Mouse (Mus musculus) forebrain, embryonic 16.5 days (tissue): ENCODE results near the gene Plxdc2. TPM values are rescaled to one million over a fixed set of nuclear protein-coding genes. Genes with fewer than 3 reads are reported as not detected.

ENCODE experiments used
- ATAC-seq: fragments of 200-750 bp; cut with Nextera tagmentation; 2 replicates; pipeline ENCODE4 v1.8.0; 2017; ENCODE audit warnings: mild to moderate bottlenecking, moderate library complexity
- H3K27ac ChIP-seq: fragments of 300-500 bp; sonication (generic); 2 replicates; pipeline ENCODE4 v1.5.1; 2014; ENCODE audit warnings: low read length, control low read depth
- H3K27me3 ChIP-seq: fragments of 300-500 bp; sonication (generic); replicated peaks from 2 replicates; pipeline ENCODE4 v1.6.1; 2014; ENCODE audit warnings: low read length; ENCODE audit not compliant: control insufficient read depth, insufficient read depth
- H3K36me3 ChIP-seq: fragments of 300-500 bp; sonication (generic); 2 replicates; pipeline ENCODE4 v1.6.1; 2014; ENCODE audit not compliant: control insufficient read depth, insufficient read depth
- H3K4me1 ChIP-seq: fragments of 300-500 bp; sonication (generic); replicated peaks from 2 replicates; pipeline ENCODE4 v1.6.1; 2014; ENCODE audit warnings: low read length; ENCODE audit not compliant: control insufficient read depth, insufficient read depth
- H3K4me2 ChIP-seq: fragments of 300-500 bp; sonication (generic); 2 replicates; pipeline ENCODE4 v1.6.1; 2014; ENCODE audit warnings: mild to moderate bottlenecking, low read length, control low read depth
- H3K4me3 ChIP-seq: fragments of 300-500 bp; sonication (generic); replicated peaks from 2 replicates; pipeline ENCODE4 v1.5.1; 2014; ENCODE audit warnings: mild to moderate bottlenecking, low read length, control low read depth
- H3K9ac ChIP-seq: fragments of 300-500 bp; sonication (generic); replicated peaks from 2 replicates; pipeline ENCODE4 v1.6.1; 2014; ENCODE audit warnings: low read depth, low read length, control low read depth
- H3K9me3 ChIP-seq: fragments of 300-500 bp; sonication (generic); 2 replicates; pipeline ENCODE4 v1.6.1; 2016; ENCODE audit warnings: low read length; ENCODE audit not compliant: control insufficient read depth
- WGBS: fragments of 180-500 bp; shearing (Covaris S2); extraction: QIAGEN DNeasy Blood & Tissue Kit; methylation state at CpG from one replicate; pipeline ENCODE4 v1.1.7; 2014; 5-methylcytosine and 5-hydroxymethylcytosine counted together
- polyA plus RNA-seq: library from polyadenylated mRNA; unstranded; fragments of >200 nt; fragmentation: Nextera tagmentation; extraction: Ambion mirVana; gene quantifications from 2 replicates; pipeline ENCODE4 v1.2.1, GENCODE M21; 2015

Gene Plxdc2
- polyA plus RNA-seq, 1 experiment from 2014 or later, result 11.6 TPM

- no peak for ATAC-seq
- Histone ChIP-seq H3K9me3 (no peaks in the 10 kb centered on the region), H3K27me3 (no peaks in the 10 kb centered on the region), H3K4me3 (no peak overlapping the region), H3K4me1 (0 out of 2 replicates have a peak, but pooled peaks cover 2% of the 10 kb centered on the region), H3K27ac (no peak overlapping the region), H3K36me3 (no peaks in the 10 kb centered on the region), H3K9ac (no peak overlapping the region), H3K4me2 (no peak overlapping the region)
- WGBS, result 99% methylated on average over 3 of the region's 3 CpGs
Measured at GRCm38 (mm10) chr2:16452080-16452479, 96.0 kb downstream of the Plxdc2 start.

GRCm38 (mm10) chr2:16456264-16456780 is 100.2 kb downstream of the Plxdc2 start:
- H3K27ac ChIP-seq, result no peak overlapping the region
- H3K27me3 ChIP-seq, result no peaks in the 10 kb centered on the region
- H3K9ac ChIP-seq, result no peak overlapping the region
- H3K4me3 ChIP-seq, result no peak overlapping the region
- no peaks in the 10 kb centered on the region for H3K36me3 ChIP-seq
- H3K4me2 ChIP-seq, result no peak overlapping the region
- 82% methylated on average over 1 of the region's 1 CpGs for WGBS
- no peaks in the 10 kb centered on the region for H3K4me1 ChIP-seq
- no peaks in the 10 kb centered on the region for H3K9me3 ChIP-seq
- no peak for ATAC-seq

- ATAC-seq, result 0 out of 2 replicates have a peak, but pooled peaks have one; percentile 33
- H3K4me3 ChIP-seq, result no peak overlapping the region
- H3K27me3 ChIP-seq, result no peaks in the 10 kb centered on the region
- no peaks in the 10 kb centered on the region for H3K4me1 ChIP-seq
- no peaks in the 10 kb centered on the region for H3K9me3 ChIP-seq
- no peak overlapping the region for H3K27ac ChIP-seq
- H3K9ac ChIP-seq, result no peak overlapping the region
- H3K36me3 ChIP-seq, result no peaks in the 10 kb centered on the region
- WGBS, result 13% methylated on average over 1 of the region's 1 CpGs
- no peak overlapping the region for H3K4me2 ChIP-seq
Measured at GRCm38 (mm10) chr2:16459490-16459889, 103.4 kb downstream of the Plxdc2 start.

- H3K27ac ChIP-seq, result no peak overlapping the region
- WGBS, result 89% methylated on average over 3 of the region's 3 CpGs
- H3K9me3 ChIP-seq, result no peaks in the 10 kb centered on the region
- no peaks in the 10 kb centered on the region for H3K27me3 ChIP-seq
- H3K36me3 ChIP-seq, result no peaks in the 10 kb centered on the region
- no peak overlapping the region for H3K9ac ChIP-seq
- H3K4me2 ChIP-seq, result no peak overlapping the region
- no peak overlapping the region for H3K4me3 ChIP-seq
- no peak for ATAC-seq
- no peaks in the 10 kb centered on the region for H3K4me1 ChIP-seq
Measured at GRCm38 (mm10) chr2:16470099-16470498, 114.0 kb downstream of the Plxdc2 start.

- H3K9ac ChIP-seq, result no peak overlapping the region
- WGBS, result 87% methylated on average over 2 of the region's 2 CpGs
- peak; percentile 52 for ATAC-seq
Measured at GRCm38 (mm10) chr2:16483943-16484342, 127.8 kb downstream of the Plxdc2 start.

DNA sequence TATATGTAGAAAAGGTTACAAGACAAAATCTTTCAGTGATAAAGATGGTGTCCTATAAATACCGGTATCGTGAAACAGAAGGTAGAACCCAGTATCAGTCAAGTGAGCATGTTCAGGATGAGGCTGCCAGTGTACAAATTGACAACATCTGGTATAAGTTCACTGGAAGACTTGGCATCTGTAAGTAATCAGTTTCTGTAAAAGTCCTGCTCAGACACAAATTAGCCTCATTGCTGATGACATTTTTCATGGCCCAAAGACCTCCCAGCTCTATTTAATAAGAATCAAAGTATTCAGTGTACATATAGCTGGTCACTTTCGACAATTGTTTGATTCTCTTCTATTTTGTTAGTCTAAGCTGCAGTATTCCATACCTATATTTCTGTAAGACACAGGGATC is 129.9 kb downstream of the Plxdc2 start:
- no peaks in the 10 kb centered on the region for H3K27me3 ChIP-seq
- no peak overlapping the region for H3K4me2 ChIP-seq
- ATAC-seq, result no peak
- no peaks in the 10 kb centered on the region for H3K9me3 ChIP-seq
- H3K27ac ChIP-seq, result no peak overlapping the region
- 92% methylated on average over 3 of the region's 3 CpGs for WGBS
- H3K36me3 ChIP-seq, result no peaks in the 10 kb centered on the region
- H3K4me1 ChIP-seq, result no peaks in the 10 kb centered on the region
- H3K4me3 ChIP-seq, result no peak overlapping the region
- no peak overlapping the region for H3K9ac ChIP-seq

More at GRCm38 (mm10) chr2:16483943-16484342, 127.8 kb downstream of the Plxdc2 start:
- Histone ChIP-seq H3K36me3 (no peaks in the 10 kb centered on the region), H3K9me3 (no peaks in the 10 kb centered on the region), H3K27ac (no peak overlapping the region), H3K4me1 (no peaks in the 10 kb centered on the region), H3K4me2 (no peak overlapping the region), H3K27me3 (no peaks in the 10 kb centered on the region), H3K4me3 (no peak overlapping the region)

GRCm38 (mm10) chr2:16491242-16491641 is 135.1 kb downstream of the Plxdc2 start:
- Histone ChIP-seq H3K36me3 (no peaks in the 10 kb centered on the region), H3K9me3 (no peaks in the 10 kb centered on the region), H3K9ac (no peak overlapping the region), H3K27me3 (no peaks in the 10 kb centered on the region), H3K4me2 (no peak overlapping the region), H3K4me1 (no peaks in the 10 kb centered on the region), H3K4me3 (no peak overlapping the region), H3K27ac (no peak overlapping the region)
- 87% methylated on average over 3 of the region's 3 CpGs for whole genome bisulfite sequencing
- ATAC-seq, result no peak

DNA sequence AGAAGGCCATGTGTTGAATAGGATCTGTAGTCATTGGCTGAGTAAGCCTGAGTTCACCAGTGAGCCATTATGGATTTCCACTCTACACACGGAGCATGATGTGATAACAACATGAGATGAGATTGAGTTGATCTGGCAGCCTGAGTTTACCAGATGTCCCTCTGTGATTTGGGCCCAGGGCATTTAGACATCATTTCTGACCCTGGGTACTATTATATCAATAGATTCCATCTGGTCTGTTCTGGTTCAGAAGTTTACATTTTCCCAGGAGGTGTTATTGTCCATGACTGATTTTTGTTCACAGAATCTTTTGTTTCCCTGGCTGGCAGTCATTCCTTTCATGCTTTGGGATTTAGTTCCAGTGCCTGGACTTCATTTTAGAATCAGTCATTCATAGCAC is 146.7 kb downstream of the Plxdc2 start:
- Histone ChIP-seq H3K9ac (no peak overlapping the region), H3K27ac (no peak overlapping the region), H3K4me1 (no peaks in the 10 kb centered on the region), H3K36me3 (no peaks in the 10 kb centered on the region), H3K4me2 (no peak overlapping the region), H3K27me3 (no peaks in the 10 kb centered on the region), H3K4me3 (no peak overlapping the region), H3K9me3 (no peaks in the 10 kb centered on the region)
- no peak for ATAC-seq
- 43% methylated on average over 1 of the region's 1 CpGs for WGBS

DNA sequence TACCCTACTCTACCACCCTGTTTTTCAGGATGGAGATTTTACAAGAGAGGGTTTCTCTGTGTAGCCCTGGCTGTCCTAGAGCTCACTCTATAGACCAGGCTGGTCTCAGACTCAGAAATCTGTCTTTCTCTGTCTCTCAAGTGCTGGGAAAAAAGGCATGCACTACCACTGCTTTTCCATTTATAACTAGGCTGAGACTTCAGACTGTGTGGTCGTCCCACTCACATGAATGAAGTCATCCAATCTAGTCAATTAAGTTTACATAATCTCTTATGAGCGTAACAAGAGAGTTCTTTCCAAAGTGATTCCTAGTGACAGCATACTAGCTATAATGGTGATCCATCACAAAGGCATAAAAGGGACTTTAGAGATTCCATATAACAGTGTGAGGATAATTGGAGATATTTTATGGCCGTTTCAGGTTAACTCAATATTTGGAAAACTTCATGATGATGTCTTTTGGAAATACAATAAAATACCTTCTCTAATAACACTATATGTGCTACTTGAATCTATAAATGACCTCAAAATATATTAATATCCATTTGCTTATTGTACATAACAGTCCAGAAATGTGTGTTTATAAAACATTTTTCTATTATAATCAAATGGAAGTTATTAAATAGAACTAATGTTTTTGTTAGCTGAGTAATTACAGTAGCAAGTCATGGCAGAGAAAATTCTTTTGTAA is 151.6 kb downstream of the Plxdc2 start:
- Histone ChIP-seq H3K9ac (no peak overlapping the region), H3K4me3 (no peak overlapping the region), H3K27me3 (no peaks in the 10 kb centered on the region), H3K36me3 (no peaks in the 10 kb centered on the region), H3K9me3 (no peaks in the 10 kb centered on the region), H3K4me2 (no peak overlapping the region), H3K4me1 (no peaks in the 10 kb centered on the region), H3K27ac (no peak overlapping the region)
- no peak for ATAC-seq
- 40% methylated on average over 3 of the region's 3 CpGs for WGBS
